Mouse (Mus musculus) kidney, adult 2 months (tissue): ENCODE measurements around the gene Golt1a.

Experiments
- CTCF ChIP-seq: fragments of 200-500 bp; conservative IDR thresholded peaks from 2 replicates; pipeline ENCODE4 v1.5.1; 2011; ENCODE audit warnings: low read depth, mild to moderate bottlenecking, control low read depth, low read length, moderate library complexity, mixed read lengths; ENCODE audit not compliant: insufficient read depth, insufficient read length
- POLR2A ChIP-seq: fragments of 200-500 bp; IDR thresholded peaks from one replicate; pipeline ENCODE4 v1.6.1; 2011; ENCODE audit warnings: low read depth, low read length, control low read depth

DNA sequence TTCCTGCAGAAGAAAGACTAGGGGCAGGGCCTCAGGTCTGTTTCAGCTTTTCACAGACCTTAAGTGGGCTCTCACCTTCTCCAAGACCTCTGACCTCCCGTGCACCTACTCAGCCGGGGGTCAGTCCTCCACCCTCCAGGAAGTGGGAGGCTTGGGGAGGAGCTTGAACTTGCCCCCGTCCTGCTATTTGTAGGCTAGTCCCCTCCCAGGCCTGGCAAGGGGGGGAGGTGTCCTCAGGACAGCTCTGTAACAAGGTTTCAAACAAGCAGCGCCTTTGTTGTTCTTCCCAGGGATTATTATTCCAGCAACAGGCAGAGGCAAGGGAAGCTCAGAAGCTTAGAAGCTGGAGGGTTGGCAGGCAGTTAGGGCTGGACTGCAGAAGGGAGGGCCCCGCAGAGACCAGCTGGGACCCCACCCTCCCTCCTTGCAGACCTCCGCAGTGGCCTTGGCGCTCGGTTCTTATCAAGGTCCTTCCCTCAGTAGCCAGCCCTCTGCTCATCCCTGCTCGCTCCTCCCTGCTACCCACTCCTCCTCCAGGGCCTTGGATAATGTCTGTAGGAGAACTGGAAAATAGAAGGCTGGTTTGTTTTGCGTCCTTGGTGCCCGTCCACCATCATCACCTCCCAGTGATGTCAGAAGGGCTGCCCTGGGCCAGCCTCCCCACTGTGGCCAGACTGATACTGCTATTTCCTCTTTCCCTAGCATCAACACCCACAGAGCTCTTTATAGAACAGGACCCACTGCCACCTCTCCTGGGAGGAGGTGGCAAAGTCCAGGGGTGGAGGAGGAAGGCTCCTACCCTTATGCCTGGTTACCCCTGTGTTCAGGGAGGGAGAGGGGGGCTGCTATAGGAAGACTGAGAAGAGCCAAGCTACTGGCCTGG is 58.2 kb downstream of the Golt1a start:
- no peak for TF ChIP-seq CTCF
- TF ChIP-seq POLR2A = no peak
